Mouse (Mus musculus) megakaryocyte, adult 5-6 weeks (primary cell): ENCODE measurements around the gene Itsn2. TPM values are rescaled to one million over a fixed set of nuclear protein-coding genes. Genes with fewer than 3 reads are reported as not detected.
"Not testable (repeated sequence)": the region's sequence is repeated elsewhere in the genome, so short reads cannot be mapped to it uniquely, and the experiment has no call there.

Source experiments
- ATAC-seq: 2 replicates; pipeline ENCODE4 v1.8.0; 2016; ENCODE audit warnings: mild to moderate bottlenecking, inconsistent platforms; ENCODE audit not compliant: poor library complexity, severe bottlenecking
- total RNA-seq, 2 experiments: library from RNA; stranded (forward) in 1 of 2; stranded (reverse) in 1 of 2; fragments of 153-499, 151-499 nt in 1 of 2; fragments of 221-1000, 200-1000 nt in 1 of 2; gene quantifications; 2 replicates each; pipeline versions ENCODE4 v1.2.3 to v1.2.4; 2015 to 2017

Gene Itsn2
- total RNA-seq, 2 experiments from 2014 or later = 94.6 to 201 TPM

GRCm38 (mm10) chr12:4707488-4708017 is 115.1 kb downstream of the Itsn2 start:
- no peak for ATAC-seq

DNA sequence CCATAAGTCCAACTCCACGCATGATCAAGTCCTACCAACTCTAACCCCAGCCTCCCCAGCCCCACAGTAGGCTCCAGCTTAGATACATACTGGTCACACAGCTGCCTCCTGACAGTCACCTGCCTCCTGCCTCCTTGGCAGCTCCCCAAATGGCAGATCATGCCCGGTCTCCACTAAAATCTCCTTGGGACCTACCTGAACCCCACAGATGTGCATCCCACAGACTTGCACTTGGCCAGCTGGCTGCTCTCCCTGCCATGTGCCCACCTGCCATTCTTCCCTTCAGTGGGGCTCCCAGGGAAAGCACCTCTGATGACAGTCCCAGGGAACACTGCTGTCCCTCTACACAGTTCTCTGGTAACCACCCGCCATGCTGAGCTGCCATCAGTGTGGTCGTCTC is 115.9 kb downstream of the Itsn2 start:
- ATAC-seq = no peak

- no peak for ATAC-seq
Observed at GRCm38 (mm10) chr12:4708881-4709604, 116.6 kb downstream of the Itsn2 start.

- ATAC-seq = no peak
Observed at GRCm38 (mm10) chr12:4709926-4710325, 117.5 kb downstream of the Itsn2 start.

DNA sequence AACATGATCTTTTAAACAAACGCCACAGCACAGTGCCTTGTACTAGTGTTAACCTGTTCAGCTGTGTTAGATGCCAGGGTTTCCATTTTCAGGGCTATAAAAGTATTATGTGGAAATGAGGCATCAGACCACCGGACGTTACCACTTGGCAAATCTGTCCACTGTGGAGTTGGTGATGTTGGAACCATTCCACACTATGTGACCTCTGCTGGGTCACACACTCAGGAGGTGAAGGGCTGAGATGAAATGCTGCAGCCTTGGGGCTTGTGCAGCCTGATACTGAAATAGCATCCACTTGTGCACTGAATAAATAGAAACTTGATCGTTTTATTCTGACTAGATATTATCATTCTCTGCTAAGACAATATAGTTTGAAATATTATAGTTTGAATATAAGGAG is 120.9 kb downstream of the Itsn2 start:
- no peak for ATAC-seq

- ATAC-seq = no peak
Observed at GRCm38 (mm10) chr12:4715606-4716005, 123.2 kb downstream of the Itsn2 start.

DNA sequence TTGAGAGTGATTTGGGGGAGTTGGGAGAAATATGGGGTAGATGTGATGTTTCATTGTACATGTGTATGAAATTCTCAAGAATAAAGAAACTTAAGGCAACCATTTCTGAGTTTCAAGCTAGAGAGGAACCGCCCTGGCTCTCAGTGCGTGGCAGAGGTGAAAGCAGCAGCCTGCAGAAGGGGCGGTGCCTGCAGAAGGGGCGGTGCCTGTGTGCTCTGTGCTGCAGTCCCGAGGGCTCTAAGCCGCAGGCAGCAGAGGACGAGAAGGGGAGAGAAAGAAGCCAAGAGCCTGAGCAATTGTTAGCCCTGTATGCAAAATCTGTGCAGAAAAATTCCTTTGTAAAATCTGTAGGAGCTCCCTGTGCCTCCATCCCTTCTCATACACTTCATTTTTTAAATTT is 125.0 kb downstream of the Itsn2 start:
- peak; percentile 95 for ATAC-seq

DNA sequence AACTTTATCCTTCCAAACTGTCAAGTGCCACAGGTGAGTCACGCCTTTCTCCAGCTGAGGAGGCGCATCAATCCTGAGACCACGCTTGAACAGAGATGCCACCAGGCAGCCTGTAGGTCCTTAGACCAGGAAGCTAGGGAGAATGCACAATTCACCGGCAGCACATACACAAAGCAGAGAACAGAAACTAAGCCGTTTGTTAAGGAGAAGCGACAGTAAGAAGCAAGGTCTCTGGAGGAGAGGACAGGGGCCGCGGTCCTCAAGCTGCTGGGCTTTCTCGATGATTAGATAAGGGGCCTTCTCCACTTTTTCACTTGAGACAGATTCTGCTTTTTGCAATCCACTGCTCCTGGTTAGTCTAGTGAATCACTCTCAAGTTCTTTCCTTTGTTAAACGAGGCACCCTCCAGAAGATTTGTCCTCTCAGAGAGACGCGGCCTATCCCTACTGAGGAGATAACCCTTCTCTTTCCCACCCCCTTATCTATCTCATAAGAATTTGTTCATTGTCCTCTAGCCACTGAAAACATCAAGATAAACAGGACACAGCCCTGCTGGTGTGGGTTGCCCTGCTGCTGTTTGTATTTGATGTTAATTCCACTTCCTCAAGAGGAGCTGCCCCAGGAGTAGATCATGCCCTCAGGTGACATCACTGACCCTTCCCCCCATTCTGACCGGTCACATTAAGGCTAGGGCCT is 126.8 kb downstream of the Itsn2 start:
- no peak for ATAC-seq

GRCm38 (mm10) chr12:4719762-4720754 is 127.6 kb downstream of the Itsn2 start:
- ATAC-seq = no peak

- no peak for ATAC-seq
Observed at GRCm38 (mm10) chr12:4729165-4729564, 136.7 kb downstream of the Itsn2 start.

GRCm38 (mm10) chr12:4731629-4732028 is 139.2 kb downstream of the Itsn2 start:
- ATAC-seq = no peak

DNA sequence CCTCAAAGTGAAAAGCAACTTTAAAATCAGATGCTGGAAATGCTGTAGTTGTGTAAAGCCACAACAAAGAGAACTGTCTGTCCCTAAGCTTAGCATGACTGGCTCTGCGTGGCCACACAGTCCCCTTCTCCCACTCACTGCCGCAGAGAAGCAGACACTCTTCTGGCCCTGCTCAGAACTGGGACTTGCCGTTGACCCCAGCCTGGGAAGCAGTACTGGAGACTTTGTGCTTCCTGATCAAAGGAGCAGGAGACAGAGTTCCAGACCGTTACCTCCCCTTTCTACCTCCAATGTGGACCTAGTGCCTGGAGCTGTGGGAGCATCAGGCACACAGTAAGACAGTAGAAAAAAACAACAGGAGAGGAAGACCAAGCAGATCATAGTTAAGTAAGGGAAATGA is 139.9 kb downstream of the Itsn2 start:
- ATAC-seq = no peak

- ATAC-seq = no peak
Observed at GRCm38 (mm10) chr12:4738031-4738576, 145.7 kb downstream of the Itsn2 start, which contains the start of gene Fam228a. Fam228a (minus strand) TSS chr12:4738430.

- no peak for ATAC-seq
Observed at GRCm38 (mm10) chr12:4740823-4741222, 148.4 kb downstream of the Itsn2 start.

- no peak for ATAC-seq
Observed at GRCm38 (mm10) chr12:4742183-4742582, 149.7 kb downstream of the Itsn2 start.

- no peak for ATAC-seq
Observed at GRCm38 (mm10) chr12:4744486-4744885, 152.0 kb downstream of the Itsn2 start.

GRCm38 (mm10) chr12:4754451-4754850 is 162.0 kb downstream of the Itsn2 start:
- ATAC-seq = not testable (repeated sequence)

DNA sequence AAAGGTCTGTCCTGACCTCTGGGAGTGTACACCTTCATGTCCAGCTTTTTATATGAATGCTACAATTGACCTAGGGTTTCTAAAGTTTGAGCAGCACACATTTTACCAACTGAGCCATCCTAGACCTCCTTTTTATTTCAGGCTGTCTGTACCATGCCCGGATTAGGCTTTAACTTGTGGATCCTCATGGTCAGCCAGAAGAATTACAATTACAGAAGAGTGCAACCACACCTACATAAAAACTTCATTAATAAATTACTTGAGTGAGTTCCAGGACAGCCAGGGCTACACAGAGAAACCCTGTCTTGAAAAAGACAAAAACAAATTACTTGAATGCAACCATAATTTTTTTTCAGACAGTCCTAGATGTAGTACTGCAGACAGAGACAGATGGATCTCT is 164.6 kb downstream of the Itsn2 start:
- ATAC-seq = no peak
